Mouse (Mus musculus): ENCODE results near the gene Plek. TPM values are rescaled to one million over a fixed set of nuclear protein-coding genes. Genes with fewer than 3 reads are reported as not detected.
"Not testable (repeated sequence)": the region's sequence is repeated elsewhere in the genome, so short reads cannot be mapped to it uniquely, and the experiment has no call there.

The Plek gene
- 1.6 TPM in 2 replicates for polyA plus RNA-seq (2015; fragmentation: Nextera tagmentation; extraction: Ambion mirVana)

DNA sequence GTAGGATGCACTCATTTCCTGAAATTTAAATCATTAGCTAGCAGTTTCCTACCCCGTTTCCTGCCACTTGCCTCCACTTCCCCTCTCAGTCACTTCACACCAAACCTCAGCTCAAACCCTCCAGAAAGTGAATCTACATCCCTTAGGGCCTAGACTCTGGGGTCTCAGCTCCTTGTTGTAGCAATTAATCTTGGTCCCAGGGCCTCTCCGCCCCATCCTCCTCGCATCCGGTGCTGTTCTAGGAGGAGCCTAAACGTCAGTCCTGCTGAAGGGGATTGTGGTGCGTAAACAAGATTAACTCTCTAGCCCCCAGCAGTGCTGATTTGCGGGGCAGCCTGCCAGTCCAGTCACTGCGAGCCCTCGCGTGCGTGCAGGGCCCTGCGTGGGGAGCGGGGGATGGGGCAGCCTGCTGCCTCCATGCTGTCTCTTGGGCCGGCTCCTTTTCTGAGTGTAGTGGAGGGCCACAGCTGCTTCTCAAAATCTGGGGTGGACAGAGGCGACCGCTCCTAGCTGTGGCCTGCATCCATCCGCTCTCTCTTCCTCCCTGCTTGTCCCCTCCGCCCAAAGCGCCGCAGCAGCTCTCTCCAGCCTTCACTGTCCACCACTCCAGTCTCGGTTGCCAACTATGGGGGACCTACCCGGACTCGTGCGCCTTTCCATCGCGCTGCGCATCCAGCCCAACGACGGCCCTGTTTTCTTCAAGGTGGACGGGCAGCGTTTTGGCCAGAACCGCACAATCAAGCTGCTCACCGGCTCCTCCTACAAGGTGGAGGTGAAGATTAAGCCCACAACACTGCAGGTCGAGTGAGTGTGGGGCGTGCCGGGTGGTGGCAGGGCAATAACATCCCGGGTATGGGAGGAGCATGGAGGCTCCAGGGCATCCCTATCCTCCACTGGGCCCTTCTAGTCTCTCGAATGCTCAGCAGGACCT lies at the start of gene Plek, which contains the start of gene Cnrip1:
Gene Plek, minus strand, starts transcription at position 837 of the 931 bp plus-strand sequence.
Gene Cnrip1, plus strand, starts transcription at position 42 of the 931 bp plus-strand sequence.
- Histone ChIP-seq H3K27me3 (ENCODE audit: insufficient read depth, low read length) (no peaks in the 10 kb centered on the region), H3K36me3 (ENCODE audit: insufficient read depth, low read length) (no peaks in the 10 kb centered on the region), H3K9me3 (ENCODE audit: low read length) (no peaks in the 10 kb centered on the region), H3K27ac (ENCODE audit: low read length) (peak within 1 kb of the TSS; percentile 86), H3K9ac (replicated peaks; ENCODE audit: low read length) (peak within 1 kb of the TSS; percentile 64), H3K4me3 (ENCODE audit: low read length) (peak within 1 kb of the TSS; percentile 55), H3K4me2 (replicated peaks; ENCODE audit: low read depth, low read length) (peak within 1 kb of the TSS; percentile 60), H3K4me1 (ENCODE audit: insufficient read depth, low read length) (peaks cover 15% of the 10 kb centered on the region)
- peak; percentile 96 for ATAC-seq (ENCODE audit: low FRiP score, low TSS enrichment)
- 1% methylated on average over 37 of the region's 38 CpGs for WGBS

- 4% methylated on average over 5 of the region's 5 CpGs for WGBS
- Histone ChIP-seq H3K4me2 (replicated peaks; ENCODE audit: low read depth, low read length) (no peak overlapping the region), H3K36me3 (ENCODE audit: insufficient read depth, low read length) (no peaks in the 10 kb centered on the region), H3K9ac (replicated peaks; ENCODE audit: low read length) (no peak overlapping the region), H3K27ac (ENCODE audit: low read length) (no peak overlapping the region), H3K27me3 (ENCODE audit: insufficient read depth, low read length) (no peaks in the 10 kb centered on the region), H3K4me1 (ENCODE audit: insufficient read depth, low read length) (no peaks in the 10 kb centered on the region), H3K9me3 (ENCODE audit: low read length) (no peaks in the 10 kb centered on the region), H3K4me3 (ENCODE audit: low read length) (no peak overlapping the region)
- ATAC-seq (ENCODE audit: low FRiP score, low TSS enrichment), result peak; percentile 85
Observed at GRCm38 (mm10) chr11:17086106-17086505, 33.9 kb upstream of the Plek start.

DNA sequence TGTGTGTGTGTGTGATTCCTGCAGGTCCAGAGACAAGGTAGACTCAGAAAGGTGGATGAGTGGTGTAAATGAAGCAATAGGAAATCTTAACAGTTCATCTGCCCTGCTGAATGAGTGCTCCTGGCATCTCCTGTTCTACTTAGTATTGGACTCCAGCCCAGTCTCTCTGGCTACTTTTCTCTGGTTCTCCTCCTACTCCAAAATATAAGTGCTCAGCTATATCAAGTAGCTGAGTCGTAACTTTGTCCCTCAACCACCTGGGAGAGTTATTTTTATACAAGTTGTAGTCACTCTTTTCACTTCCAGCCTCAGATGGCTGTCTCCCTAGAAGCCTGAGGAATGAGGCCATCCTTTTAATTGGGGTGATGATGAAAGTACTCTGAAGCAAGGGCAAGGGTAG lies 31.7 kb upstream of the Plek start:
- no peak overlapping the region for H3K4me2 ChIP-seq (replicated peaks; ENCODE audit: low read depth, low read length)
- no peak for ATAC-seq (ENCODE audit: low FRiP score, low TSS enrichment)
- WGBS, result 23% methylated on average over 1 of the region's 1 CpGs

GRCm38 (mm10) chr11:17083455-17083854 lies 31.3 kb upstream of the Plek start:
- H3K9ac ChIP-seq (replicated peaks; ENCODE audit: low read length), result no peak overlapping the region
- no peaks in the 10 kb centered on the region for H3K27me3 ChIP-seq (ENCODE audit: insufficient read depth, low read length)
- H3K4me1 ChIP-seq (ENCODE audit: insufficient read depth, low read length), result no peaks in the 10 kb centered on the region
- no peaks in the 10 kb centered on the region for H3K36me3 ChIP-seq (ENCODE audit: insufficient read depth, low read length)
- no peaks in the 10 kb centered on the region for H3K9me3 ChIP-seq (ENCODE audit: low read length)
- H3K4me3 ChIP-seq (ENCODE audit: low read length), result no peak overlapping the region
- no peak overlapping the region for H3K27ac ChIP-seq (ENCODE audit: low read length)
- no peak for ATAC-seq (ENCODE audit: low FRiP score, low TSS enrichment)
- no peak overlapping the region for H3K4me2 ChIP-seq (replicated peaks; ENCODE audit: low read depth, low read length)
- 93% methylated on average over 3 of the region's 3 CpGs for WGBS

More for the DNA sequence above, 31.7 kb upstream of the Plek start:
- no peak overlapping the region for H3K4me3 ChIP-seq (ENCODE audit: low read length)
- no peaks in the 10 kb centered on the region for H3K9me3 ChIP-seq (ENCODE audit: low read length)
- H3K36me3 ChIP-seq (ENCODE audit: insufficient read depth, low read length), result no peaks in the 10 kb centered on the region
- no peak overlapping the region for H3K9ac ChIP-seq (replicated peaks; ENCODE audit: low read length)
- no peaks in the 10 kb centered on the region for H3K27me3 ChIP-seq (ENCODE audit: insufficient read depth, low read length)
- H3K4me1 ChIP-seq (ENCODE audit: insufficient read depth, low read length), result no peaks in the 10 kb centered on the region
- H3K27ac ChIP-seq (ENCODE audit: low read length), result no peak overlapping the region

- H3K4me3 ChIP-seq (ENCODE audit: low read length), result no peak overlapping the region
- peak; percentile 61; the same call in 1 of the 2 replicates for ATAC-seq (ENCODE audit: low FRiP score, low TSS enrichment)
- H3K9ac ChIP-seq (replicated peaks; ENCODE audit: low read length), result no peak overlapping the region
- H3K27ac ChIP-seq (ENCODE audit: low read length), result no peak overlapping the region
- WGBS, result 36% methylated on average over 2 of the region's 2 CpGs
- no peaks in the 10 kb centered on the region for H3K27me3 ChIP-seq (ENCODE audit: insufficient read depth, low read length)
- no peaks in the 10 kb centered on the region for H3K36me3 ChIP-seq (ENCODE audit: insufficient read depth, low read length)
- no peaks in the 10 kb centered on the region for H3K4me1 ChIP-seq (ENCODE audit: insufficient read depth, low read length)
- H3K9me3 ChIP-seq (ENCODE audit: low read length), result no peaks in the 10 kb centered on the region
- no peak overlapping the region for H3K4me2 ChIP-seq (replicated peaks; ENCODE audit: low read depth, low read length)
Observed at GRCm38 (mm10) chr11:17082953-17083352, 30.8 kb upstream of the Plek start.

- H3K9ac ChIP-seq (replicated peaks; ENCODE audit: low read length), result no peak overlapping the region
- H3K36me3 ChIP-seq (ENCODE audit: insufficient read depth, low read length), result no peaks in the 10 kb centered on the region
- H3K27me3 ChIP-seq (ENCODE audit: insufficient read depth, low read length), result no peaks in the 10 kb centered on the region
- H3K9me3 ChIP-seq (ENCODE audit: low read length), result no peaks in the 10 kb centered on the region
- H3K4me1 ChIP-seq (ENCODE audit: insufficient read depth, low read length), result no peaks in the 10 kb centered on the region
- ATAC-seq (ENCODE audit: low FRiP score, low TSS enrichment), result no peak
- WGBS, result 72% methylated on average over 3 of the region's 3 CpGs
- H3K4me2 ChIP-seq (replicated peaks; ENCODE audit: low read depth, low read length), result no peak overlapping the region
- H3K4me3 ChIP-seq (ENCODE audit: low read length), result no peak overlapping the region
- no peak overlapping the region for H3K27ac ChIP-seq (ENCODE audit: low read length)
Observed at GRCm38 (mm10) chr11:17082086-17082485, 29.9 kb upstream of the Plek start.

GRCm38 (mm10) chr11:17075656-17076055 lies 23.5 kb upstream of the Plek start:
- H3K9ac ChIP-seq (replicated peaks; ENCODE audit: low read length), result no peak overlapping the region
- H3K9me3 ChIP-seq (ENCODE audit: low read length), result no peaks in the 10 kb centered on the region
- no peaks in the 10 kb centered on the region for H3K27me3 ChIP-seq (ENCODE audit: insufficient read depth, low read length)
- H3K4me3 ChIP-seq (ENCODE audit: low read length), result no peak overlapping the region
- no peaks in the 10 kb centered on the region for H3K36me3 ChIP-seq (ENCODE audit: insufficient read depth, low read length)
- H3K27ac ChIP-seq (ENCODE audit: low read length), result no peak overlapping the region
- no peaks in the 10 kb centered on the region for H3K4me1 ChIP-seq (ENCODE audit: insufficient read depth, low read length)
- no peak for ATAC-seq (ENCODE audit: low FRiP score, low TSS enrichment)
- WGBS, result 86% methylated on average over 2 of the region's 2 CpGs
- H3K4me2 ChIP-seq (replicated peaks; ENCODE audit: low read depth, low read length), result no peak overlapping the region

- not testable (repeated sequence) for H3K27ac ChIP-seq (ENCODE audit: low read length); ATAC-seq (ENCODE audit: low FRiP score, low TSS enrichment); H3K9me3 ChIP-seq (ENCODE audit: low read length); H3K4me3 ChIP-seq (ENCODE audit: low read length); H3K9ac ChIP-seq (replicated peaks; ENCODE audit: low read length); H3K27me3 ChIP-seq (ENCODE audit: insufficient read depth, low read length); H3K4me2 ChIP-seq (replicated peaks; ENCODE audit: low read depth, low read length); H3K36me3 ChIP-seq (ENCODE audit: insufficient read depth, low read length); H3K4me1 ChIP-seq (ENCODE audit: insufficient read depth, low read length)
- 90% methylated on average over 2 of the region's 2 CpGs for WGBS
Observed at GRCm38 (mm10) chr11:17069360-17069759, 17.2 kb upstream of the Plek start.

GRCm38 (mm10) chr11:17052476-17053049 lies 382 bp upstream of the Plek start:
- peak overlapping the region; percentile 55 for H3K4me3 ChIP-seq (ENCODE audit: low read length)
- 14% methylated on average over 6 of the region's 6 CpGs for WGBS
- no peak for ATAC-seq (ENCODE audit: low FRiP score, low TSS enrichment)
- peak overlapping the region; percentile 64 for H3K9ac ChIP-seq (replicated peaks; ENCODE audit: low read length)
- no peaks in the 10 kb centered on the region for H3K27me3 ChIP-seq (ENCODE audit: insufficient read depth, low read length)
- no peaks in the 10 kb centered on the region for H3K9me3 ChIP-seq (ENCODE audit: low read length)
- H3K4me1 ChIP-seq (ENCODE audit: insufficient read depth, low read length), result peaks cover 15% of the 10 kb centered on the region
- H3K4me2 ChIP-seq (replicated peaks; ENCODE audit: low read depth, low read length), result peak overlapping the region; percentile 60
- H3K36me3 ChIP-seq (ENCODE audit: insufficient read depth, low read length), result no peaks in the 10 kb centered on the region
- H3K27ac ChIP-seq (ENCODE audit: low read length), result peak overlapping the region; percentile 86; the same call in 1 of the 2 replicates

GRCm38 (mm10) chr11:17045806-17046205 lies 6.4 kb downstream of the Plek start:
- no peak for ATAC-seq (ENCODE audit: low FRiP score, low TSS enrichment)
- WGBS, result 92% methylated on average over 2 of the region's 2 CpGs
- H3K9ac ChIP-seq (replicated peaks; ENCODE audit: low read length), result no peak overlapping the region
- H3K27ac ChIP-seq (ENCODE audit: low read length), result no peak overlapping the region
- no peaks in the 10 kb centered on the region for H3K9me3 ChIP-seq (ENCODE audit: low read length)
- H3K27me3 ChIP-seq (ENCODE audit: insufficient read depth, low read length), result no peaks in the 10 kb centered on the region
- no peak overlapping the region for H3K4me3 ChIP-seq (ENCODE audit: low read length)
- no peak overlapping the region for H3K4me2 ChIP-seq (replicated peaks; ENCODE audit: low read depth, low read length)
- no peaks in the 10 kb centered on the region for H3K36me3 ChIP-seq (ENCODE audit: insufficient read depth, low read length)
- no peaks in the 10 kb centered on the region for H3K4me1 ChIP-seq (ENCODE audit: insufficient read depth, low read length)

Data from kidney, embryonic 16.5 days (tissue).